Mouse (Mus musculus) B cell, adult 2 months (primary cell): ENCODE measurements around the gene Iqcn.

Experiments used
- DNase-seq, 2 experiments: peaks; one replicate each; pipeline ENCODE4 v3.0.0; 2022

The Iqcn gene

DNA sequence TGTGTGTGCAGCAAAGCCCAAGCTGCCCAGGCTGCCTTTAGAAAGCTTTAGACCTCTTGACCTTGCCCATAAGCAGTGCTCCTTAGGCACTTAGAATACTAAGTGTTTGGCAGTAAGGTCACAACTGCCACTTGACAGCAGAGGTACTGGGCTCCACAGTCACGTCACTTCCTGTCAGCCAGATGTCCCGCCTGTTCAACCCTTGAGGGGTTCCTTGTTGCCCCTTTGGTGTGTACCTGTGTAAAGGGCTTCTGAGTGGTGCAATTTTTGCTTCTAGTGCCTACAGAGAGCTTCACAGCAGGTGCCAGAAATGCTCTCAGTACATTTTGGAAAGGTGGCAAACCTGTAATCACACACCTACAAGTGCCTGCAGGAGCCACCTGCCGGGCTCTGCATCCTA is 35.0 kb downstream of the Iqcn start:
- no peak for DNase-seq

DNA sequence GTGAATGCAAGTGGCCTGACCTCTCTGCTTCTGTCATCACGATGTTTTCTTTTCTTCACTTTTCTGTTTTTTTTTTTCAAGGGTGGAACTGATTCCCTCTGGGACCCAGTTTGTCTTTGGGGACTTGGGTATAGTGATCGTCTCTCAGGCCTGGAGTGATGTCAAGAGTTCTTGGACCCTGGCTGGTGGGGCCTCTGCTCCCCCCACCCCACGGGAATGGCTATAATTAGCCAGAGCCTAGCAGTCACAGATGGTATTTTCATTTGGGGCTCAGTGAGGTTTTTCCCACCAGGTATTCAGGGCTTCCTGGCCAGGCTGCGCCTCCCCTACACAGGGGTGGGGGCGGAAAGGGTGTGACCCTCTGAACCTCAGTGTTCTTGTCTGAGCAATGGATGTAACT is 38.4 kb downstream of the Iqcn start:
- no peak for DNase-seq

DNA sequence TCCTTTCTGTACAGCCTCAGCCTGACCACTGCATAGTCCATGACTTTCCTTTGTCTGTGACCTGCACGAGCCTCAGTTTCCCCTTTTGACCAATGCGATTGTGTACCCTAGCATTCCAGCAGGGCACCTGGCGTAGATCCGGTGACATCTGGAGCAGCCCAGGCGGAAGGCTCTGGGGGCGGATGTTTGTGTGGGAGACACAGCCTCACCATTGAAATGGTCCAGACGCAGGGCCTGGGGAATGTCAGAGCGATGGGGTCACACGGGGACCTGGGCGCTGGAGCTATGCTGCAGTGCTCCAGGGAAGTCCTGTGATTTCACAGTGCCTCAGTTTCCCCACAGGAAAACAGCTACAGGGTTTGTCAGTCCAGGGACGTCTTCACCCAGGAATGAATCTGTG is 38.9 kb downstream of the Iqcn start:
- DNase-seq = no peak

DNA sequence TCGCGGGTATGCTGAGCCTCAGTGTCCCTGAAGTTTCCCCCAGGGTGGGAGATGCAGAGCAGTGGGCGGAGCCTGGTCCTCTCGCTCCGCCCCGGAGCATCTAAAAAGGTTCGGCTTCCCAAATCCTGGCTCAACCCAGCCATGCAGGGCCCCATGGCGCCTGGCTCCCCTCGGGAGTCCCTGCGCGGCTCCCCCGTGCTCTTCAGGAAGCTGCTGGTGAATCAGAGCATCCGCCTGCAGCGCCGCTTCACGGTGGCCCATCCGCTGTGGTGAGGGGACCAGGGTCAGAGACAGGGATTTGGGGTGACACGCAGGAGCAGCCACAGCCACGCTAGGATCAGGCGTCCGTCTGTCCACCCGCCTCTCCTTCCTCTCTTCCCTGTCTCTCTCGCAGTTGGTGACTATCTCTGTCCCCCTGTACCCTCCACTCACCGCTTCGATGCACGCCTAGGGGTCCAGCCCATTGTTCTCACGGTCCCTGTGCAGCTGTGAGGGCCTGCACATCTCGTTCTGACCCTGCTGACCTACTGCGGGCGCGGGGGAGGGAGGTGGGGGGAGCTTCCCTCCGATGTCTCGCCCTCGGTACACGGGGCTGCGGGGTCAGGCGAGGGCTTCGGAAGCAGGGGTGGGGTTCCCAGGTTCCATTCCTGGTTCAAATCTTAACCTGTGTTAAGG is 39.9 kb downstream of the Iqcn start:
- peak; percentile 48 to 57 for DNase-seq

GRCm38 (mm10) chr8:70743656-70744590 is 40.7 kb downstream of the Iqcn start:
- peak; percentile 54 to 61 for DNase-seq

DNA sequence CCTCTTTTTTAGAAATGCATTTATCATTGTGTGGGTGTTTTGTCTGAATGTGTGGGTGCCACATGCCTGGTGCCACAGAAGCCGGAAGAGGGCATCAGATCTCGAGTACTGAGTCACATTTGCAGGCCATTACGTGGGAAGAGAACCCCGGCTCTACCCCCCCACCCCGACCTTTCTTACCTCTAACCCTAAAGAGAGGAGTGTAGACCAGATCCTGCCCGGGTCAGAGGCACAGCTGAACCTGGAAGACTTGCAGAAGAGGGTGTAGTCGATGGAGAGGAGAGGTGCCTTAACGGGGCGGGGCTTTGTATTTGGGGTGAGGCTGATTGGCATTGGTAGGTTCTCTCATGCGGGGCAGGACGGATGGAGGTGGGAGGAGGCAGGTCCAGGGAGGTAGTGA is 41.5 kb downstream of the Iqcn start:
- DNase-seq = peak; percentile 53 to 56

DNA sequence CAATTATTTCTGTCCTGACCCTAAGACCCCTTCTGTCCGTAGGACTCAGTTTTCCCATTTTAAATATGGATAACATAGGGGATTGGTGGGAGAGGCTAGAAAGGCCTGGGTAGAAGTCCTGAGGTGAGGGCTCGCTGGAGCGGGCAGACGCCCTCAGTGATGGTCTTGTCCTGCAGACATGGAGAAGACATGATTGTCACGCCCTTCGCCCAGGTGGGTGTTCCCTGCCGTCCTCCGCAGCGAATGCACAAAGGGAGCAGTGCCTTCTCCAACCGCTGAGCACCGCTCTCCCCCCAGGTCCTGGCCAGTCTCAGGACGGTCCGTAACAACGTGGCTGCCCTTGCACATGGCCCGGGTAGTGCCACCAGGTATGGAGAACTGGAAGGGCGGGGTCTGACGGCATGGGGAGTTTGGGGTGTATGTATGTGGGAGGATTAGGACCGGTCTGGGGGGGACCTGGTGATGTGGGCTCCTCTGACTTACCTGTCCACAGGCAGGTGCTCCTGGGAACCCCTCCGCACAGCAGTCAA is 42.5 kb downstream of the Iqcn start:
- DNase-seq = no peak

GRCm38 (mm10) chr8:70746676-70747075 is 43.4 kb downstream of the Iqcn start:
- no peak for DNase-seq

- no peak for DNase-seq
Observed at GRCm38 (mm10) chr8:70747211-70747890, 44.1 kb downstream of the Iqcn start.

DNA sequence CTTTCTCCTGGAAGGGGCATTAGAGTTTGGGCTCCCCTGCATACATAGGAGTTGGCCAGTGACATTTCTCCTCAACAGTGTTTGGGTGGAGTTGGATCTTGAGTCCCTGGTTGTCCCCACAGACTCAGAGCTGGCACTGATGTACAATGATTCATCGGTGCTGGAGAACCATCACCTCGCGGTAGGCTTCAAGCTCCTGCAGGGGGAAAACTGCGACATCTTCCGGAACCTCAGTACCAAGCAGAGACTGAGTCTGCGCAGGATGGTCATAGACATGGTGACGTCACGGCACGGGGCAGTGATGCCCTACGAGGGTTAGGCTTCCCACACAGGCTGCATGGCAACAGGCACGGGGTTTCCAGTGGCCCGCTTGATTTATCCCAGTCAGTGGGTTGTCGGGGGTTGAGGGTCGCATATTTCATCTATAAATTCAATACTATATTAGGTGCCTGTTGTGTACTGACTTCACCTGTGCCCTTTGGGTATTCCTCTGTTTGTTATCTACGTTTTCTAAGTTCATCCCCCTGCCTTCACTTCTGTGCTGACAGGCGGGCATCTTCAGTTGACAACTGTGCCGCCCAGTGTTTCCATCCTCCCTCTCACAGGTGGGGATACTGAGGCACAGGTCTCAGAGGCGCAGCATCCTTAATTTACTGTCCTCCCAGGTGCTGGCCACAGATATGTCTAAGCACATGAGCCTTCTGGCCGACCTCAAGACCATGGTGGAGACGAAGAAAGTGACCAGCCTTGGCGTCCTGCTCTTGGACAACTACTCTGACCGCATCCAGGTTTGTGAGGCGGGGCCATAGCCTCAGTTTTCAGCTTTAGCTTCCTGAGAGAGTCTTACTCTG is 45.2 kb downstream of the Iqcn start:
- no peak for DNase-seq

GRCm38 (mm10) chr8:70749097-70749674 is 45.9 kb downstream of the Iqcn start:
- no peak for DNase-seq

DNA sequence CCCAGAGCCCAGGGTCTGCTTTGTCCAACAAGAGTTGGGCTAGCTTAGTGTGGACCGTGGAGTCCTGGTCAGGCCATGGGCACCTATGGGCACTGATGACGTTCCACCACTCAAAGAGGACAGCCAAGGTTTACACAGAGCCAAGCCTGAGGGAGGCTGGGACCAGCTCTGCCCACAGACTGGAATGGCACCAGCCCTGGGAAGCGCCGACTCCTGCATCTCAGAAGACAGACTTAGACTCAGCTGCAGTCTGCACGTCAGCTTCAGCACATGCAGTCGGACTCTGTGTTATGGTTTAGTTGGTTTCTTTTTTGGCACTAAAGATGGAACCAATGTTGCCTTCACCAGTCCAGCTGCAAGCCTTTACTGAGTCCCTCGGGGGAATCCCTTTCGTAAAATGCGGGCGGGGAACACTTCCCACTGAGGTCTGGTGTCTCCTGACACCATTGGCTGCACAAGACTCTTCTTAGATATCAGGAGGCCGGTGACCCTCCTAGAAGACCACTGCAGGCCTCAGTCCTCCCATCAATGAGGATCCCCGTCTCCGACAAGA is 46.9 kb downstream of the Iqcn start:
- DNase-seq = no peak

DNA sequence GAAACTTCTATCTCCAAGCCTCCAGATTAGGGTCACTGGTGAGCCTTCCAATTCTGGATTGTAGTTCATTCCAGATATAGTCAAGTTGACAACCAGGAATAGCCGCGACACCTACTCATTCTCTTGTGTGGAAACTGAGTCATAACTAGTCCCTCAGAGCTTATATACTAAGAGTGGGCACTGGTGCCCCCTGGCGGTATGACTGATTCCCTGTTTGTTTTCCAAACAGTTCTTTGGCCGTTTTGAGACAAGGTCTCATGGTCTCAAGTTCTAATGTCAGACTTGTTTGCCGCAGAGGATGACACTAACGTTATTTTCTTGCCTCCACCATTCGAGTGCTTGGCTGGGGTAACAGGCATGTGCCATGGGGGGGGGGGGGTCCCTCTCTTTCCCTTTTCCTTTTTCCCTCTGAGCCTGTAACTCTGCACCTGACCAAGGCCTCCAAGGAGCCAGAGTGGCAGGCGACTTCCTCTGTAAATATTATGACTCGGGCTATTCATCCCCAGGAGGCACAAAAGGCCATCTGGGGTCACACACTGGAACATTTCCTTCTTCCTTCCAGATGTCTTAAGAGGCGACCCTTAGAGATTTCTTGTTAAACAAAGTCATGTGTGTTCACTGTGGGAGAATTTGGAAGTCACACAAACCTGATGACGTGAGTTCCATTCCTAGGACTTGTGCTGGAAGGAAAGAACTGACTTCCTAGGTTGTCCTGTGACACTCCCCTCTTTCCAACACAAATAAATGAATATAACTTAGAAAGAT is 48.9 kb downstream of the Iqcn start:
- peak; percentile 85 to 88 for DNase-seq

- peak; percentile 79 to 81 for DNase-seq
Observed at GRCm38 (mm10) chr8:70753151-70753550, 49.9 kb downstream of the Iqcn start.

- DNase-seq = peak; percentile 98 to 99
Observed at GRCm38 (mm10) chr8:70754043-70754870, 51.0 kb downstream of the Iqcn start, which contains the start of gene Rab3a. TSS of gene Rab3a (plus strand) at chr8:70754679.

GRCm38 (mm10) chr8:70754871-70755660 is 51.8 kb downstream of the Iqcn start:
- DNase-seq = no peak

DNA sequence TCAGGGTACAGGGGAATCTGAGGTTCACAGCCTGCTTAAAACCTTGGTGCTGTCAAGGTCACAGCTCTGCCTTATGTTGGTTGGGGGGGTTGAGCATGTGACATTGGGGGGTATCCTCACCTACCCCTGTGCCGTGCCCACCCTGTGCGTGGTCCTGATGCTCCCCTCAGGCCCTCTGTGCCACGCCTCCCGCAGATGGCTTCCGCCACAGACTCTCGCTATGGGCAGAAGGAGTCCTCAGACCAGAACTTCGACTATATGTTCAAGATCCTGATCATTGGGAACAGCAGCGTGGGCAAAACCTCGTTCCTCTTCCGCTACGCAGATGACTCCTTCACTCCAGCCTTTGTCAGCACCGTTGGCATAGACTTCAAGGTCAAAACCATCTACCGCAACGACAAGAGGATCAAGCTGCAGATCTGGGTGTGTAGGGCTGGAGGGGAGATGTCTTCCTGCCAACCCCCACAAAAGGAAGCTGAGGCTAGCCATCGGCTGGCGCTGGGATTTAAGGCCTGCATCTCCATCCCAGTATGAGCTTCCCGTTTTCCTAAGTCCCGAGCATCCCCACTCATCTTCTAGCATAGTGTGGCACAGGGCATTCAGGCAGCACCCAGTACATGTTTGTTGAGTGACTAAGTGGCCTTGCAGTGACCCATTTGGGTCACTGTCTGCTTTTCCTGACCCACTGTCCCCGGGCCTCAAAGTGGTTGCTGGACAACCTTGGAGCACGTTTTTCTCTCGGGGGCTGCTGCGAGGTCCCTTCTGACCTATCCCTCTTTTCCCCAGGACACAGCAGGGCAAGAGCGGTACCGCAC is 52.6 kb downstream of the Iqcn start:
- no peak for DNase-seq

GRCm38 (mm10) chr8:70756476-70757040 is 53.3 kb downstream of the Iqcn start:
- DNase-seq = no peak
